Mouse (Mus musculus) ES-Bruce4 (cell line): Measurements from ENCODE around the gene Riok2. TPM values are rescaled to one million over a fixed set of nuclear protein-coding genes. Genes with fewer than 3 reads are reported as not detected.

Source experiments
- H3K27ac ChIP-seq: 2 replicates; pipeline ENCODE4 v1.5.1; 2012; ENCODE audit warnings: low read length, inconsistent platforms; ENCODE audit not compliant: insufficient read depth
- H3K27me3 ChIP-seq: 2 replicates; pipeline ENCODE4 v1.6.1; 2012; ENCODE audit warnings: mild to moderate bottlenecking, low read length, inconsistent platforms; ENCODE audit not compliant: control insufficient read depth, poor library complexity, insufficient read depth, severe bottlenecking
- H3K36me3 ChIP-seq: 2 replicates; pipeline ENCODE4 v1.6.1; 2012; ENCODE audit warnings: inconsistent platforms, mild to moderate bottlenecking, low read length, moderate library complexity; ENCODE audit not compliant: control insufficient read depth, poor library complexity, insufficient read depth, severe bottlenecking
- H3K4me1 ChIP-seq: one replicate; pipeline ENCODE4 v1.8.1; 2011; ENCODE audit warnings: low read length; ENCODE audit not compliant: control insufficient read depth, insufficient read depth
- H3K4me3 ChIP-seq: 2 replicates; pipeline ENCODE4 v1.5.1; 2011; ENCODE audit warnings: low read depth, mild to moderate bottlenecking, low read length
- H3K9ac ChIP-seq: 2 replicates; pipeline ENCODE4 v1.6.1; 2012; ENCODE audit warnings: low read depth, mild to moderate bottlenecking, inconsistent platforms; ENCODE audit not compliant: poor library complexity, severe bottlenecking
- H3K9me3 ChIP-seq: replicated peaks from 2 replicates; pipeline ENCODE4 v1.6.1; 2012; ENCODE audit warnings: mild to moderate bottlenecking, low read length, inconsistent platforms; ENCODE audit not compliant: control insufficient read depth, poor library complexity, insufficient read depth, severe bottlenecking
- CTCF ChIP-seq: IDR thresholded peaks from one replicate; pipeline ENCODE4 v1.8.1; 2011; ENCODE audit warnings: low read depth, low read length
- EP300 ChIP-seq: IDR thresholded peaks from 2 replicates; pipeline ENCODE4 v1.6.1; 2011; ENCODE audit warnings: low read depth, low read length; ENCODE audit not compliant: insufficient read depth
- POLR2A ChIP-seq: IDR thresholded peaks from one replicate; pipeline ENCODE4 v1.8.1; 2011; ENCODE audit warnings: low read length; ENCODE audit not compliant: insufficient read depth
- polyA plus RNA-seq: library from polyadenylated mRNA; stranded (reverse); fragments of >200 nt; gene quantifications from 2 replicates; pipeline ENCODE4 v1.2.4, GENCODE M21; 2011; ENCODE audit warnings: low read depth; ENCODE audit not compliant: missing spikeins, insufficient read depth, insufficient read length

Riok2 gene
- polyA plus RNA-seq, 1 experiment = 58.5 TPM

- H3K4me3 ChIP-seq = no peak overlapping the region
- no peak overlapping the region for H3K9ac ChIP-seq
- H3K27ac ChIP-seq = no peak overlapping the region
- H3K36me3 ChIP-seq = no peaks in the 10 kb centered on the region
- TF ChIP-seq POLR2A (no peak), CTCF (no peak), EP300 (no peak)
- H3K4me1 ChIP-seq = no peaks in the 10 kb centered on the region
- no peaks in the 10 kb centered on the region for H3K27me3 ChIP-seq
- no peaks in the 10 kb centered on the region for H3K9me3 ChIP-seq
Measured at GRCm38 (mm10) chr17:17433679-17434078, 59.6 kb downstream of the Riok2 start.

- Histone ChIP-seq H3K9me3 (no peaks in the 10 kb centered on the region), H3K4me3 (no peak overlapping the region), H3K36me3 (no peaks in the 10 kb centered on the region), H3K9ac (no peak overlapping the region), H3K4me1 (no peaks in the 10 kb centered on the region), H3K27me3 (no peaks in the 10 kb centered on the region), H3K27ac (no peak overlapping the region)
- TF ChIP-seq POLR2A = no peak
- TF ChIP-seq CTCF = no peak
- TF ChIP-seq EP300 = no peak
Measured at GRCm38 (mm10) chr17:17438576-17439191, 64.6 kb downstream of the Riok2 start.

GRCm38 (mm10) chr17:17441876-17442498 lies 67.9 kb downstream of the Riok2 start:
- H3K4me1 ChIP-seq = peaks cover 4% of the 10 kb centered on the region
- TF ChIP-seq POLR2A = no peak
- no peak for TF ChIP-seq EP300
- no peak for TF ChIP-seq CTCF
- no peak overlapping the region for H3K4me3 ChIP-seq
- no peaks in the 10 kb centered on the region for H3K9me3 ChIP-seq
- H3K9ac ChIP-seq = no peak overlapping the region
- H3K27me3 ChIP-seq = no peaks in the 10 kb centered on the region
- no peak overlapping the region for H3K27ac ChIP-seq
- H3K36me3 ChIP-seq = no peaks in the 10 kb centered on the region

GRCm38 (mm10) chr17:17444297-17444886 lies 70.3 kb downstream of the Riok2 start:
- peaks cover 4% of the 10 kb centered on the region for H3K4me1 ChIP-seq
- no peaks in the 10 kb centered on the region for H3K36me3 ChIP-seq
- H3K9me3 ChIP-seq = no peaks in the 10 kb centered on the region
- no peak overlapping the region for H3K4me3 ChIP-seq
- no peak overlapping the region for H3K27ac ChIP-seq
- peak; percentile 77; the same call in 1 of the 2 replicates for TF ChIP-seq EP300
- TF ChIP-seq CTCF = no peak
- H3K9ac ChIP-seq = no peak overlapping the region
- H3K27me3 ChIP-seq = no peaks in the 10 kb centered on the region

Other genes starting within 250 kb of the Riok2 start
- gene Lix1, start 28.4 kb downstream of the Riok2 start, polyA plus RNA-seq = 0.78 and 0.81 TPM in 2 replicates